Mouse (Mus musculus) spleen, postnatal 14 days (tissue): ENCODE measurements around the gene Tacr1.

ENCODE experiments used
- DNase-seq, 2 experiments: peaks; one replicate each; pipeline ENCODE4 v3.0.0; 2021 to 2022; ENCODE audit warnings: low spot score in 2 of 2

The Tacr1 gene

GRCm38 (mm10) chr6:82525107-82525867, 123.2 kb downstream of the Tacr1 start:
- no peak for DNase-seq

GRCm38 (mm10) chr6:82528631-82529030, 126.5 kb downstream of the Tacr1 start:
- DNase-seq = no peak

- DNase-seq = no peak
Measured at GRCm38 (mm10) chr6:82536641-82537040, 134.5 kb downstream of the Tacr1 start.

- DNase-seq = no peak
Measured at GRCm38 (mm10) chr6:82549270-82549669, 147.1 kb downstream of the Tacr1 start.

- no peak for DNase-seq
Measured at GRCm38 (mm10) chr6:82575445-82575844, 173.3 kb downstream of the Tacr1 start.

- DNase-seq = no peak
Measured at GRCm38 (mm10) chr6:82585396-82585795, 183.3 kb downstream of the Tacr1 start.

GRCm38 (mm10) chr6:82589387-82589786, 187.3 kb downstream of the Tacr1 start:
- no peak for DNase-seq

- DNase-seq = no peak
Measured at GRCm38 (mm10) chr6:82595461-82596090, 193.4 kb downstream of the Tacr1 start.

- no peak for DNase-seq
Measured at GRCm38 (mm10) chr6:82603228-82603627, 201.1 kb downstream of the Tacr1 start.

GRCm38 (mm10) chr6:82603665-82604064, 201.5 kb downstream of the Tacr1 start:
- no peak for DNase-seq

GRCm38 (mm10) chr6:82604791-82605190, 202.7 kb downstream of the Tacr1 start:
- DNase-seq = no peak

- no peak for DNase-seq
Measured at GRCm38 (mm10) chr6:82608756-82609155, 206.6 kb downstream of the Tacr1 start.

- no peak for DNase-seq
Measured at GRCm38 (mm10) chr6:82609339-82609926, 207.3 kb downstream of the Tacr1 start.
